Mouse (Mus musculus): Measurements from ENCODE around the gene Edem3. TPM values are rescaled to one million over a fixed set of nuclear protein-coding genes. Genes with fewer than 3 reads are reported as not detected.

The Edem3 gene
- polyA plus RNA-seq, 2 experiments: 18.6 to 27.0 TPM

DNA sequence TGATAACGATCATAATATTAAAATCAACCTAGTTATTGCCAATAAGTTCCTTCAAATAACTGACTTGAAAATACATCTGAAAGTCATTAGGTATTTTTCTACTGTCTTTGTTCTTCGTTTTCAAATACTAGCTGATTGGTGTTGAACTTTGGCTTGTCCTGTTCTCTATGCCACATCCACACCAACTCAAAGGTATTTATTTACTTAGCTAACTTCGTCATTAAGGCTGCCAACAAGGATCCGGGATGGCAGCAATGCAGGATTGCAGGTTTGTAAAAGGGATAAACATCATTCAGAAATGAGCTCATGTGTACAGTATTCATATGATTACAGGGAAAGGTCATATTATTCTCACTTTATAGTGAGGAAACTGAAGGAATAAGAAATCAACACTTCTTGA, 2.2 kb upstream of the Edem3 start:
- H3K4me3 ChIP-seq (replicated peaks; ENCODE audit: low read length): no peak overlapping the region
- peaks cover 13% of the 10 kb centered on the region for H3K4me1 ChIP-seq (ENCODE audit: control insufficient read depth, insufficient read depth, low read length)
- H3K27ac ChIP-seq (replicated peaks; ENCODE audit: low read depth, low read length): no peak overlapping the region
- H3K27me3 ChIP-seq (ENCODE audit: control insufficient read depth, insufficient read depth, low read length): no peaks in the 10 kb centered on the region
- no peaks in the 10 kb centered on the region for H3K9me3 ChIP-seq (ENCODE audit: control insufficient read depth, low read length)
- H3K4me2 ChIP-seq (replicated peaks; ENCODE audit: low read depth, low read length, severe bottlenecking): no peak overlapping the region
- 73% methylated on average over 4 of the region's 4 CpGs for WGBS
- H3K9ac ChIP-seq (ENCODE audit: low read depth, low read length, severe bottlenecking): no peak overlapping the region
- ATAC-seq (ENCODE audit: low FRiP score, low read depth): no peak
- H3K36me3 ChIP-seq (ENCODE audit: control insufficient read depth, insufficient read depth, low read length): no peaks in the 10 kb centered on the region
- no peak for DNase-seq (ENCODE audit: low spot score)
- no peak for TF ChIP-seq POLR2A (IDR thresholded peaks at IDR 0.05; ENCODE audit: borderline replicate concordance, extremely low read depth, insufficient read depth, insufficient read length)

- no peak overlapping the region for H3K4me3 ChIP-seq (replicated peaks; ENCODE audit: low read length)
- peaks cover 17% of the 10 kb centered on the region for H3K4me1 ChIP-seq (ENCODE audit: control insufficient read depth, insufficient read depth, low read length)
- no peaks in the 10 kb centered on the region for H3K27me3 ChIP-seq (ENCODE audit: control insufficient read depth, insufficient read depth, low read length)
- no peaks in the 10 kb centered on the region for H3K9me3 ChIP-seq (ENCODE audit: control insufficient read depth, low read length)
- DNase-seq (ENCODE audit: low spot score): no peak
- WGBS: 83% methylated on average over 8 of the region's 8 CpGs
- no peak overlapping the region for H3K4me2 ChIP-seq (replicated peaks; ENCODE audit: low read depth, low read length, severe bottlenecking)
- no peak overlapping the region for H3K27ac ChIP-seq (replicated peaks; ENCODE audit: low read depth, low read length)
- TF ChIP-seq POLR2A (IDR thresholded peaks at IDR 0.05; ENCODE audit: borderline replicate concordance, extremely low read depth, insufficient read depth, insufficient read length): no peak
- H3K36me3 ChIP-seq (ENCODE audit: control insufficient read depth, insufficient read depth, low read length): no peaks in the 10 kb centered on the region
- no peak for ATAC-seq (ENCODE audit: low FRiP score, low read depth)
- no peak overlapping the region for H3K9ac ChIP-seq (ENCODE audit: low read depth, low read length, severe bottlenecking)
These were observed 1.7 kb upstream of the Edem3 start for GRCm38 (mm10) chr1:151753374-151753929.

GRCm38 (mm10) chr1:151754028-151754489, 1.1 kb upstream of the Edem3 start:
- peak overlapping the region; percentile 93 for H3K4me3 ChIP-seq (replicated peaks; ENCODE audit: low read length)
- H3K4me2 ChIP-seq (replicated peaks; ENCODE audit: low read depth, low read length, severe bottlenecking): peak overlapping the region; percentile 51
- H3K36me3 ChIP-seq (ENCODE audit: control insufficient read depth, insufficient read depth, low read length): no peaks in the 10 kb centered on the region
- no peak for TF ChIP-seq POLR2A (IDR thresholded peaks at IDR 0.05; ENCODE audit: borderline replicate concordance, extremely low read depth, insufficient read depth, insufficient read length)
- WGBS: 75% methylated on average over 10 of the region's 10 CpGs
- no peaks in the 10 kb centered on the region for H3K27me3 ChIP-seq (ENCODE audit: control insufficient read depth, insufficient read depth, low read length)
- no peaks in the 10 kb centered on the region for H3K9me3 ChIP-seq (ENCODE audit: control insufficient read depth, low read length)
- H3K4me1 ChIP-seq (ENCODE audit: control insufficient read depth, insufficient read depth, low read length): peaks cover 23% of the 10 kb centered on the region
- ATAC-seq (ENCODE audit: low FRiP score, low read depth): no peak
- no peak for DNase-seq (ENCODE audit: low spot score)
- H3K27ac ChIP-seq (replicated peaks; ENCODE audit: low read depth, low read length): no peak overlapping the region
- H3K9ac ChIP-seq (ENCODE audit: low read depth, low read length, severe bottlenecking): peak overlapping the region; percentile 43; the same call in 1 of the 2 replicates

DNA sequence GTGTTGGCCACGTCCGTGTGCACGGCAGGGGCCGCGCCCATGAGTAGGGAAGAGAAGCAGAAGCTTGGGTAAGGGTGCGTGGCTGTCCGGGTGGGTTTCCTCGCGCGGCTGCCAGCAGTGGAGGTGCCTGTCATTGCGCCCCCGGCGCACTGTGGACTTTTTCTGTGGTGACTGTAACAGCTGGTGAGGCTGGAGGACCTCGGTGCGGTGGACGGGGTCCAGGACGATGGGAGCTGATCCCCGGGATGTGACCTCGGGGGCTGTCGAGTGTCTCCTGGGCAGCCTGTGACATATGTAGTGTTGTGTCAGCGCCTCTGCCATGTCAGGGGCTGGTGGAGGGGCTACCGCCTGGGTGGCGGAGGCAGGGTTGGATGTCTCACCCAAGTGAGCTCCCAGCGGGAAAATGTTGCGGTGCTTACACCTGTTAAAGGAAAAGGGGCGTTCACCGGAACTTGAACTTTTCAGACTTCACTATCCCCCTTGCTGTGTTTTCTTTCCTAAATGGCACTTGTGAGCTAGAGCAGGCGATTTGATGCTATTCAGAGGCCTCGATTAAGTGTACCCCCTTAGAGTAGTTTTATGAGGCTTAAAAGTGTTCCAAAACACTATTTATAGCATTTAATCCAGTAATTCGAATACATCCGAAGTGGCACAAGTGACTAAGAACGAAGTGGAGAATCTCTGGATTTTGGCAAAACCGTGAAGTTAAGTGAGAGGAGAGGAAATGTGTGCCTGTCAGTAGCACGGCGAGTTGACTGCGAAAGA, 671 bp downstream of the Edem3 start:
- no peak for DNase-seq (ENCODE audit: low spot score)
- ATAC-seq (ENCODE audit: low FRiP score, low read depth): no peak
- TF ChIP-seq POLR2A (IDR thresholded peaks at IDR 0.05; ENCODE audit: borderline replicate concordance, extremely low read depth, insufficient read depth, insufficient read length): no peak

GRCm38 (mm10) chr1:151756425-151756728, 1.2 kb downstream of the Edem3 start:
- Histone ChIP-seq H3K4me1 (ENCODE audit: control insufficient read depth, insufficient read depth, low read length) (peaks cover 25% of the 10 kb centered on the region), H3K36me3 (ENCODE audit: control insufficient read depth, insufficient read depth, low read length) (peaks cover 8% of the 10 kb centered on the region), H3K9me3 (ENCODE audit: control insufficient read depth, low read length) (no peaks in the 10 kb centered on the region), H3K9ac (ENCODE audit: low read depth, low read length, severe bottlenecking) (peak overlapping the region; percentile 66; the same call in 1 of the 2 replicates), H3K27me3 (ENCODE audit: control insufficient read depth, insufficient read depth, low read length) (no peaks in the 10 kb centered on the region), H3K4me3 (replicated peaks; ENCODE audit: low read length) (peak overlapping the region; percentile 93), H3K4me2 (replicated peaks; ENCODE audit: low read depth, low read length, severe bottlenecking) (peak overlapping the region; percentile 89), H3K27ac (replicated peaks; ENCODE audit: low read depth, low read length) (no peak overlapping the region)
- DNase-seq (ENCODE audit: low spot score) (no peak), ATAC-seq (ENCODE audit: low FRiP score, low read depth) (no peak)
- TF ChIP-seq POLR2A (IDR thresholded peaks at IDR 0.05; ENCODE audit: borderline replicate concordance, extremely low read depth, insufficient read depth, insufficient read length): no peak
- WGBS: 20% methylated on average over 1 of the region's 1 CpGs

More for the DNA sequence above, 671 bp downstream of the Edem3 start:
- H3K4me1 ChIP-seq (ENCODE audit: control insufficient read depth, insufficient read depth, low read length): peaks cover 25% of the 10 kb centered on the region
- H3K27ac ChIP-seq (replicated peaks; ENCODE audit: low read depth, low read length): peak overlapping the region; percentile 35; the same call in 1 of the 2 replicates
- peak overlapping the region; percentile 66 for H3K9ac ChIP-seq (ENCODE audit: low read depth, low read length, severe bottlenecking)
- peak overlapping the region; percentile 93 for H3K4me3 ChIP-seq (replicated peaks; ENCODE audit: low read length)
- WGBS: 4% methylated on average over 36 of the region's 36 CpGs
- H3K27me3 ChIP-seq (ENCODE audit: control insufficient read depth, insufficient read depth, low read length): no peaks in the 10 kb centered on the region
- peak overlapping the region; percentile 89 for H3K4me2 ChIP-seq (replicated peaks; ENCODE audit: low read depth, low read length, severe bottlenecking)
- peaks cover 4% of the 10 kb centered on the region; the same call in 1 of the 2 replicates for H3K36me3 ChIP-seq (ENCODE audit: control insufficient read depth, insufficient read depth, low read length)
- no peaks in the 10 kb centered on the region for H3K9me3 ChIP-seq (ENCODE audit: control insufficient read depth, low read length)
